Mouse (Mus musculus): Measurements from ENCODE around the gene Ttc24.

Gene Ttc24

GRCm38 (mm10) chr3:88078204-88078603 is at the start of gene Ttc24:
TSS of gene Ttc24 (minus strand) at chr3:88078304.
- DNase-seq (ENCODE audit: low read depth, low spot score): no peak

GRCm38 (mm10) chr3:88127636-88128035 is 49.5 kb upstream of the Ttc24 start:
- no peak for DNase-seq (ENCODE audit: low read depth, low spot score)

DNA sequence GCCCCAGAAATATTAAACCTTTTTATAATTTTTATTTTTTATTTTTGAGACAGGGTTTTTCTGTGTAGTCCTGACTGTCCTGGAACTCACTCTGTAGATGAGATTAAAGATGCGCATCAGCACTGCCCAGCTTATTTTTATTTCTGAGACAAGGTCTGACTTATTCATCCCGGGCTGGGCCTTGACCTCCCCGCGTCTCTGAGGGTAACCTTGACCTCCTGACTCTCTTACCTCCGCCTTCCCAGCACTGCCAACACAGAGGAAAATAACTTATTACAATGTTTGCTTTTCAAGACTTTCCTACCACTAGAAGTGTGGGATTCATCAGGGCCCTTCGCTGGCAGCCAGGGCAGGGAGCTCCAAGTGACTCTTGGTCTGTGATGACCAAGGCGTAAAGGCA is 48.1 kb upstream of the Ttc24 start:
- no peak for DNase-seq (ENCODE audit: low read depth, low spot score)

DNA sequence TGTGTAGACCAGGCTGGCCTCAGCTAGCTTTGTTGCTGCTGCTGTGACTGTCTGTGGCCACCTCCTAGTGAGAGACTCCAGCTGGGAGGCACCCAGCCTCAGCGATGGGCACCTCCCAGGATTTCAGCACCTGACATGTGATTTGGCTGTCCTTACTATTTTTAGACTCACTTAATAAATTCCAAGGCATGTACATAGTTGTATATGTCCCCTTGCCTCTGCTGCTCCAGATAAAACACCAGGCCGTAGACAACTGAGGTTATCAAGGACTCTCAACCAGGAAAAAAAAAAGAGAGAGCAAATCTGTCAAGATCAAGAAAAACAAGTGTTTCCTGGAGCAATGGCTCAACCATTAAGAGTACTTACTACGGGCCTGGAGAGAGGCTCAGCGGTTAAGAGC is 47.1 kb upstream of the Ttc24 start:
- DNase-seq (ENCODE audit: low read depth, low spot score): no peak

GRCm38 (mm10) chr3:88121164-88122131 is 43.3 kb upstream of the Ttc24 start:
- no peak for DNase-seq (ENCODE audit: low read depth, low spot score)

- DNase-seq (ENCODE audit: low read depth, low spot score): no peak
Measured at GRCm38 (mm10) chr3:88120117-88120651, 42.1 kb upstream of the Ttc24 start.

- no peak for DNase-seq (ENCODE audit: low read depth, low spot score)
Measured at GRCm38 (mm10) chr3:88114396-88114795, 36.3 kb upstream of the Ttc24 start.

GRCm38 (mm10) chr3:88109126-88109525 is 31.0 kb upstream of the Ttc24 start:
- no peak for DNase-seq (ENCODE audit: low read depth, low spot score)

- DNase-seq (ENCODE audit: low read depth, low spot score): no peak
Measured at GRCm38 (mm10) chr3:88106126-88106525, 28.0 kb upstream of the Ttc24 start.

GRCm38 (mm10) chr3:88102611-88103010 is 24.5 kb upstream of the Ttc24 start:
- no peak for DNase-seq (ENCODE audit: low read depth, low spot score)

DNA sequence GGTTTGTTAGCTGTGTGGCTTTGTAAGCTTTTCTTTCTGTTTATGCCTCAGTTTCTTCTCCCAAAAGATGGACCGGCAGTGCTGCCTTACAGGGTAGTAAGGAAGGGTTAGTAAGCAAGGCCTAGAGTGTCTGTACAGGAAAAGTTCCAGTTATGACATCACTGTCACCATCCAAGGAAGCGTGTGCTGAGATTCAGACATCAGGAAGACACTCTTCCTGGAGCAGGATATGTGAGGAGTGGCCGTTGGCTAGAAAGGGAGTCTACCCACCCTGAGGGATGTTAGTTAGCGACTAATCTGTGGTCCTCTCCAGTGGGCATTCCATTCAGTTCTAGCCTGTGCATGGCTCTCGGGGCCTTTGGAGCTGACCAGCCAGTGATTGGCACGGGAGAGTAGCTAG is 24.1 kb upstream of the Ttc24 start:
- DNase-seq (ENCODE audit: low read depth, low spot score): no peak

- DNase-seq (ENCODE audit: low read depth, low spot score): no peak
Measured at GRCm38 (mm10) chr3:88101736-88102135, 23.6 kb upstream of the Ttc24 start.

DNA sequence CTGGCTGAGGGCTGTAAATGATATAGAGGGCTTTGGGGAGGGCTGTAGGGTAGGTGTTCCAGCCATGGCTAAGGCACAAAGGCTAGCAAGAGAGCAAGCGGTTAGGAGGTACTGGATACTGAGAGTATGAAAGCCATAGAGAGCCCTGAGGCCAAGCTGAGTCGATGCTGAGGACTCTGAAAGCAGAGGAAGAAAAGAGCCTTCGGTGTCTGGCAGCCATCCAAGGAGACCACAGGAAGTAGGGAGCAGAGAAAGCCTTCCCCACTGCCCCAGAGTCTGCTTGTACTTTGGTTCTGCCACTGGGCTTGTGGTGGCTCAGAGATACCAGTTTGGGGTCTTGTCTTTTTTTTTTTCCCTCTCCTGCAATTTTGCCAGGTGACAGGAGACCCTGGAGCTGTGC is 22.1 kb upstream of the Ttc24 start:
- no peak for DNase-seq (ENCODE audit: low read depth, low spot score)

DNA sequence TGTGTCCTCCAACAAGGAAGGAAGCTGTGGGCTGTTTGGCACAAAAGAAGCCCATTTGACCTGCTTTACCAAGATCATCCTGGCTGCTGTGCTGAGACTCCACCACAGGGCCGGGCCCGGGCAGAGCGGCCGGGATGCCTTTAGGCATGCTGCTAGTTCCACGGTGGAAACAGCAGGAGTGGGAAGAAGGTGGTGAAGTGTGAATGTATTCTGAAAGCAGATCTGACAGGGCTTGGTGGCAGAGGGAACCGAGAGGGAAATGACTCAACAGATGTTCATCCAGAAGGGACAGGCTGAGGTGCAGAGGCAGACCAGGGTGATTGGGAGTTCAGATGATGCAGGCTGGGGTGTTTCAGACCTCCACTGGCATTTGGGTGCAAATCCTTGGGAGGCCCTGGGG is 19.6 kb upstream of the Ttc24 start:
- no peak for DNase-seq (ENCODE audit: low read depth, low spot score)

- DNase-seq (ENCODE audit: low read depth, low spot score): no peak
Measured at GRCm38 (mm10) chr3:88094126-88094525, 16.0 kb upstream of the Ttc24 start.

- no peak for DNase-seq (ENCODE audit: low read depth, low spot score)
Measured at GRCm38 (mm10) chr3:88090616-88091015, 12.5 kb upstream of the Ttc24 start.

- no peak for DNase-seq (ENCODE audit: low read depth, low spot score)
Measured at GRCm38 (mm10) chr3:88090106-88090505, 12.0 kb upstream of the Ttc24 start.

- DNase-seq (ENCODE audit: low read depth, low spot score): peak; percentile 70
Measured at GRCm38 (mm10) chr3:88087688-88088087, 9.6 kb upstream of the Ttc24 start.

DNA sequence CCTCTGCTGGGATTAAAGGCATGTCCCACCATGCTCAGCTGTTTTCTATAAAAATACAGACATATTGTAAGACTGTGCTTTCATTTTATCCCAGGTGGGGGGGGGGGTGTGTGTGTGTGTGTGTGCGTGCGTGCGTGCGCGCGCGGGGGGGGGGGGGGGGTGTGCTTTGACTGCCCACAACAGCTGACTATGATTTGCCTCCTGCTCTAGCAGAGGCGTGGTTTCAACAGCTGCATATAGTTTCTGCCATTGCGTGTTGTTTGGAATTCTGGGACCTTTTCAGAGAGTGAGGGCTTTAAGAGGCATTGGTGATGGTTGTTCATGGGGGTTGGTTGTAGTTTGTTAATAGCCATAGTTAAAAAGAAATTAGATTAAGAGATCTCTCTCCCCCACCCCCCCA is 7.4 kb upstream of the Ttc24 start:
- DNase-seq (ENCODE audit: low read depth, low spot score): no peak

DNA sequence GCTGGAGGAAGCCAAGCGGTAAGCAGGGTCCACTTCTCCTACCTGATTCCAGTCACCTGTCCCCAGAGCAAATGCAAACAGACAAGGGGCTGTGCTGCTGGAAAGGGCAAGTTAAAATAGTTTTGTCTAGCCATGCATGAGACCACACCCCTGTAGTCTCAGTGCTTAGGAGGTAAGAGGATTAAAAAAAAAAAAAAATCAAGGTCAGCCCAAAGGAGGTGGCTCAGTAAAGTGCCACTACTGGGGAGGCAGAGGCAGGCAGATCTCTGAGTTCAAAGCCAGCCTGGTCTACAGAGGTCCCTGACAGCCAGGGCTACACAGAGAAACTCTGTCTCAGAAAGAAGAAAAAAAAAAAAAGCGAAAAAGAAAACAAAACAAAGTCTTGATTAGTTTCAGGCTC is 5.9 kb upstream of the Ttc24 start:
- DNase-seq (ENCODE audit: low read depth, low spot score): no peak

DNA sequence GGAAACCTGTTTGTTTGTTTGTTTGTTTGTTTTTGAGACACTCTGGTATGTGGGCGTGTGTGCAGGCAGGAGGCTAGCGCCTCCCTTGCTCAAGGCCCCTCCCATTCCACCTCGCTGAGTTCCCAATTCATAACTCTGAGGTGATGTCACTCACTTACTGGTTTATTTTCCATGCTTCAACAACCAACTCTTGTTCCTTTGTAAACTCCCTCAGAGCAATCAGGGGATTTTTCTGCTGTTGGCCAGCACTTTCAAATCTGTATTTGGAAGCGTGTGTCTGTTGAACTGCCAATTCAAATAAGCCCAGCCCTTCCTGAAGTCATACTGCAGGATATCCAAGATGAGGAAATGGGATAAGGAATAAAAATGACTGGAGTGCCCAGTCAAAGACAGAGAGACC is 4.6 kb upstream of the Ttc24 start:
- peak; percentile 38 for DNase-seq (ENCODE audit: low read depth, low spot score)

DNA sequence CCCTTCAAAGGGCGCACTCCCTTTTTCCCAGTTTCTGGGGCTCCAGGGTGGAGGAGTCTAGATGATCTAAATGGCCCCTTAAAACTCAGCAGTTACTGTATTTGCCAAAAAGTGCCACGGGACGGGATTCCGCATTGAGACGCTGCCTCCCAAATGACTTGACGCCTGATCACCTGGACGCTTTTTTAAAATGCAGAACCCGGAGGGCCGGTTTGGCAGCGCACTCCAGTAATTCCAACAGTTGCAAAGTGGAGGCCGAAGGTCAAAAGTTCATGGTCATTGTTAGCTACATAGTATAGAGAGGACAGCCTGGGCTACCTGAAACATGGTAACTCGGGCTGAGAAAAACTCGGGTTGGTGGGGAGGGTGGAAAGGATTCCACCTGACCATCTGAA is 4.1 kb upstream of the Ttc24 start:
- DNase-seq (ENCODE audit: low read depth, low spot score): no peak

Measured in CD4-positive, CD25-positive, alpha-beta regulatory T cell, adult 2 months (primary cell).